Mouse (Mus musculus): ENCODE data around the gene Wdr73.

DNA sequence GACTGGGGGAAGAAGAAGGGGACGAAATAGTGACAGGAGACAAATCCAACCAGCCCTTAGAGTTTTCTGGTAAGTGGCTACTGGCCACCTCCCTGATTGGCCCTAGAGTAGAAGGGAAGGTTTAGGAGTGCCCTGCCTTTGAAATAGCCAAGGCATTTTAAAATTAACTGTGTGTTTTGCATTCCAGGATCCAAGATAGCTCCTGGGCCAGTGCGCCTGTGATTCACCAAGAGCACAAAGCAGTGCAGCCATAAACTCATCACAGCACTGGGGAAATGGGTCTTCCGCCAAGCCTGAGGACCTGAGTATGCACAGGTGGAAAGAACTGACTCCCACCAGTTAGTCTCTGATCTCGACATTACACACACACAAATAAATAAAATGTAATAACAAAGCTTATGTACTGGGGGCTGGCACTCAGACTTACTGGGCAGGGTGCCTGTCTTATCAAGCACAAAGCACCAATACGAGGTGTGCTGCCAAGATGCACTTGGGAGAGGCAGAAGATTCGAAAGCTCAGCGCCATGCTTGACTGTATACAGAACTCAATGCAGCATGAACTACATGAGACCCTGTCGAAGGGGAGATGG, 30.6 kb upstream of the Wdr73 start:
- TF ChIP-seq CTCF (IDR thresholded peaks at IDR 0.05; ENCODE audit: low read depth, low read length) (no peak), POLR2A (IDR thresholded peaks at IDR 0.05; ENCODE audit: borderline replicate concordance, low read depth, low read length) (no peak)

All from bone marrow macrophage, adult 2 months (primary cell).